Mouse (Mus musculus) limb, embryonic 12.5 days (tissue): ENCODE data around the gene Snx21. TPM values are rescaled to one million over a fixed set of nuclear protein-coding genes. Genes with fewer than 3 reads are reported as not detected.

Source experiments
- ATAC-seq: fragments of 200-750 bp; cut with Nextera tagmentation; 2 replicates; pipeline ENCODE4 v1.8.0; 2017; ENCODE audit warnings: low read depth, moderate TSS enrichment; ENCODE audit not compliant: insufficient number of reproducible peaks, insufficient read depth, low FRiP score, low TSS enrichment
- H3K27ac ChIP-seq: fragments of 300-500 bp; sonication (generic); 2 replicates; pipeline ENCODE4 v1.5.1; 2016; ENCODE audit warnings: mild to moderate bottlenecking, moderate library complexity
- H3K27me3 ChIP-seq: fragments of 300-500 bp; sonication (generic); 2 replicates; pipeline ENCODE4 v1.6.1; 2016; ENCODE audit warnings: mild to moderate bottlenecking, moderate library complexity
- H3K36me3 ChIP-seq: fragments of 300-500 bp; sonication (generic); 2 replicates; pipeline ENCODE4 v1.6.1; 2016; ENCODE audit warnings: mild to moderate bottlenecking, moderate library complexity
- H3K4me1 ChIP-seq: fragments of 300-500 bp; sonication (generic); replicated peaks from 2 replicates; pipeline ENCODE4 v1.6.1; 2016
- H3K4me2 ChIP-seq: fragments of 300-500 bp; sonication (generic); 2 replicates; pipeline ENCODE4 v1.6.1; 2016; ENCODE audit warnings: mild to moderate bottlenecking, moderate library complexity
- H3K4me3 ChIP-seq: fragments of 300-500 bp; sonication (generic); replicated peaks from 2 replicates; pipeline ENCODE4 v1.5.1; 2016; ENCODE audit warnings: mild to moderate bottlenecking
- H3K9ac ChIP-seq: fragments of 300-500 bp; sonication (generic); replicated peaks from 2 replicates; pipeline ENCODE4 v1.6.1; 2016; ENCODE audit warnings: mild to moderate bottlenecking, moderate library complexity
- H3K9me3 ChIP-seq: fragments of 300-500 bp; sonication (generic); 2 replicates; pipeline ENCODE4 v1.6.1; 2016; ENCODE audit warnings: mild to moderate bottlenecking, moderate library complexity
- WGBS: fragments of 180-500 bp; shearing (Covaris S2); methylation state at CpG from one replicate; pipeline ENCODE4 v1.1.7; 2016; 5-methylcytosine and 5-hydroxymethylcytosine counted together
- polyA plus RNA-seq: library from polyadenylated mRNA; unstranded; fragments of >200 nt; fragmentation: Nextera tagmentation; extraction: Ambion mirVana; gene quantifications from 2 replicates; pipeline ENCODE4 v1.2.1, GENCODE M21; 2016

Gene Snx21
- polyA plus RNA-seq, 1 experiment from 2014 or later, result 19.0 TPM

- 83% methylated on average over 2 of the region's 2 CpGs for WGBS
- Histone ChIP-seq H3K4me3 (no peak overlapping the region), H3K4me2 (no peak overlapping the region), H3K9ac (no peak overlapping the region), H3K4me1 (no peaks in the 10 kb centered on the region), H3K36me3 (peaks cover 99% of the 10 kb centered on the region), H3K9me3 (no peaks in the 10 kb centered on the region), H3K27ac (no peak overlapping the region), H3K27me3 (no peaks in the 10 kb centered on the region)
- ATAC-seq, result no peak
These were observed 30.8 kb upstream of the Snx21 start for GRCm38 (mm10) chr2:164754800-164755199.

DNA sequence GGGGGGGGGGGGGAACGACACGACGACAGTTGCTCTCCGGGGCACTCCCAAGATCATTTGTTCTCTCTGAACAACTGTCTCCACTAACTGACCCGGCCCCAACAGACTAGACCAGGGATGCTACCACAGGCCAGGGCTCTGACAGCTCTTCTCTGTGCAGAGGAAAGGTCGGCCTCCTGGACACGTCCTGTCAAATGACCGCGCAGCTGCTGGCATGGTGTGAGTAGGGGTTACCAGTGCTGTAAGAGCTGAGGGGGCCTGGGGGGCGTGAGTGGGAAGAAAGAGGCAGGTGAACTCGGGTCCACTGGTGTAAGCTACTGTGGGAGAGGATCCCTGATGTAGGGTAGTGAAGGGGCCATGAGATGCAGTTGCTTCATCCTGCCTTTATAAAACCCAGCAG lies 27.8 kb upstream of the Snx21 start:
- no peaks in the 10 kb centered on the region for H3K27me3 ChIP-seq
- ATAC-seq, result no peak
- no peaks in the 10 kb centered on the region for H3K9me3 ChIP-seq
- no peak overlapping the region for H3K9ac ChIP-seq
- no peaks in the 10 kb centered on the region for H3K4me1 ChIP-seq
- no peak overlapping the region for H3K27ac ChIP-seq
- H3K4me2 ChIP-seq, result no peak overlapping the region
- H3K4me3 ChIP-seq, result no peak overlapping the region
- peaks cover 99% of the 10 kb centered on the region for H3K36me3 ChIP-seq
- 87% methylated on average over 11 of the region's 11 CpGs for WGBS

DNA sequence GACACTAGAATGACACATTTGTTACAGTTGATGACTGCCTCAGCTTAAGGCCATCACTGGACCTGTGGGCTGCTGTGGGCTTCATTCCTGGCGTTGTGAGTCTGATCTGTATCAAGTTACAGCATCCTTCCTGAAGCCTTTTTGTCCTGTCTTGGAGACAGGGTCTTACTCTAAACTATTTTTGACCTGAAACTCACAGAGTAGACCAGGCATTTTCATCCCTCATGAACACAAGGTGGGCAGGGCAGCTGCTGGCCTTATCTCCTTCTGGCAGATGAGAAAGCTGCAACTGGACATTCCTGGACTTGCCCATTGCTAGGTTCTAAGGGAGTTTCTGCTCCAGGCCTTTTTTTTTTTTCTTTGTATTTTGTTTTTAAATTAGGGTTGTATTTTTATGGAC lies 26.9 kb upstream of the Snx21 start:
- H3K4me1 ChIP-seq, result no peaks in the 10 kb centered on the region
- H3K36me3 ChIP-seq, result peaks cover 99% of the 10 kb centered on the region
- no peaks in the 10 kb centered on the region for H3K27me3 ChIP-seq
- no peak for ATAC-seq
- no peak overlapping the region for H3K4me3 ChIP-seq
- 63% methylated on average over 1 of the region's 1 CpGs for WGBS
- H3K27ac ChIP-seq, result no peak overlapping the region
- H3K4me2 ChIP-seq, result no peak overlapping the region
- H3K9ac ChIP-seq, result no peak overlapping the region
- no peaks in the 10 kb centered on the region for H3K9me3 ChIP-seq

DNA sequence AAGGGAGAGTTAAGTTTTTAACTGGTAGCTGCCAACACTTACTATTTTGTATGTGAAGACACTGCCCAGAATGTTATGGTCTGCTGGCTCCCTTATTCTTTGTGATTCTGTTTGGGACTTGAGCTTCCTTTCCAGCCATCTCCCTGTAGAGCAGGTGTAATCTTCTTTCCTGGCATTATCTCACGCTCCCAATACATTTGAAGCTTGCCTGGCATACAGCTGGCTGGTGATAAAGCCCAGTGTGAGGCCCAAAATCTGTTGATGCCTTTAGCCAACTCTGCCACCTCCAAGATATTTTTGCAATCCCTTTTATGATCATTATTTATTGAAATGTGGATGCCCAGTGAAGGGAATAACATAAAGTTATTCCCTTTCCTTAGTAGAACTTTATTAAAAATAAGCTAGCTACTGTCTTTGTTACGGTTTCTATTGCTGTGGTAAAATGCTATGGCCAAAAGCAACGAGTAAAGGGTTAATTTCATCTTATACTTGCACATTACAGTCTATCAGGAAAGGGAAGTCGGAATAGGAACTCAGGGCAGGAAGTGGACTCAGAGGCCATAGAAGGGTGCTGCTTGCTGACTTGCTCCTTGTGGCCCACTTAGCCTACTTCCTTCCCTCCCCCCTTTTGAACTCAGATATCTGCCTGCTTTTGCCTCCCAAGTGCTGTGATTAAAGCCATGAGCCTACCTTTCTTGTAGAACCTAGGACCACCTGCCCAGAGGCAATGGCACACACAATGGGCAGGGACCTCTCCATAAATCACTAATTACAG lies 25.4 kb upstream of the Snx21 start:
- WGBS, result 90% methylated on average over 4 of the region's 4 CpGs
- H3K27ac ChIP-seq, result no peak overlapping the region
- H3K4me2 ChIP-seq, result no peak overlapping the region
- H3K27me3 ChIP-seq, result no peaks in the 10 kb centered on the region
- no peaks in the 10 kb centered on the region for H3K9me3 ChIP-seq
- H3K36me3 ChIP-seq, result peaks cover 94% of the 10 kb centered on the region
- no peak overlapping the region for H3K9ac ChIP-seq
- H3K4me1 ChIP-seq, result no peaks in the 10 kb centered on the region
- no peak for ATAC-seq
- H3K4me3 ChIP-seq, result no peak overlapping the region

- Histone ChIP-seq H3K9me3 (no peaks in the 10 kb centered on the region), H3K27me3 (no peaks in the 10 kb centered on the region), H3K9ac (no peak overlapping the region), H3K4me3 (no peak overlapping the region), H3K4me1 (no peaks in the 10 kb centered on the region), H3K4me2 (no peak overlapping the region), H3K27ac (no peak overlapping the region), H3K36me3 (peaks cover 94% of the 10 kb centered on the region)
- 94% methylated on average over 2 of the region's 2 CpGs for WGBS
- no peak for ATAC-seq
These were observed 24.1 kb upstream of the Snx21 start for GRCm38 (mm10) chr2:164761502-164761901.

DNA sequence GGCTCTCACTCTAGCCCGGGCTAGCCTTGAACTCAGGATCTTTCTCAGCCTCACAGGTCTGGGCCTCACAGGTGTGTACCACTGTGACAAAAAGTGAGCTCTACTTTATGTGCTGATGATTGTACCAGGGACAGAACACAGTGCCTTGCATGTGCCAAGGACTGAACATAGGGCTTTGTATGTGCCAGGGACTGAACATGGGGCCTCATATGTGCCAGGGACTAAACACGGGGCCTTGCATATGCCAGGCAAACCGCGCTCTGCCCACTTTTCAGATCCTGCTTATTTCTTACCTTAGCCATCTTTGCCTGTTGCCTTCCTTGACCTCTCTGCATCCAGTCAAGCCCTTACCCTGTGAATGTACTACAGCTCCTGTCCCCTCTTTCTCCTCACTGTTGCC lies 23.7 kb upstream of the Snx21 start:
- Histone ChIP-seq H3K27ac (no peak overlapping the region), H3K9ac (no peak overlapping the region), H3K4me2 (no peak overlapping the region), H3K4me1 (no peaks in the 10 kb centered on the region), H3K9me3 (no peaks in the 10 kb centered on the region), H3K4me3 (no peak overlapping the region), H3K36me3 (peaks cover 94% of the 10 kb centered on the region), H3K27me3 (no peaks in the 10 kb centered on the region)
- ATAC-seq, result no peak
- 99% methylated on average over 4 of the region's 4 CpGs for WGBS

DNA sequence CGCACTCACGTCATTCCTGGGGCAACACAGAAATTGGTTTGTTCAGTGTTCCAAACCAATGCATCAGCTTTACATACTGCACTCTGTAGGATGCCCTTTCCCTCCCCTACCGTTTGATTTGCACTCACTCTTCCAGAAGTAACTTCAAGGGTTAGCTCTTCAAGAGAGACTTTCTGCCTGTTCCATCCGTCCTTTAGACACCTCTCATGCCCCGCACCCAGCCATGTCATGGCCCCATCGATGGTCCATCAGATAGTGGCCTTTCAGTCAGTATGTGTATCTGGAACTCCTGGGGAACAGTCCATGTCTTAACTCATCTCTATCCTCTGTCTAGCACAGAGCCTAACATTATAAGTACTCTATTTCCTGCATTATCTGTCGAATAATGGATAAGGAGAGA lies 23.0 kb upstream of the Snx21 start:
- no peak overlapping the region for H3K4me2 ChIP-seq
- H3K4me1 ChIP-seq, result no peaks in the 10 kb centered on the region

DNA sequence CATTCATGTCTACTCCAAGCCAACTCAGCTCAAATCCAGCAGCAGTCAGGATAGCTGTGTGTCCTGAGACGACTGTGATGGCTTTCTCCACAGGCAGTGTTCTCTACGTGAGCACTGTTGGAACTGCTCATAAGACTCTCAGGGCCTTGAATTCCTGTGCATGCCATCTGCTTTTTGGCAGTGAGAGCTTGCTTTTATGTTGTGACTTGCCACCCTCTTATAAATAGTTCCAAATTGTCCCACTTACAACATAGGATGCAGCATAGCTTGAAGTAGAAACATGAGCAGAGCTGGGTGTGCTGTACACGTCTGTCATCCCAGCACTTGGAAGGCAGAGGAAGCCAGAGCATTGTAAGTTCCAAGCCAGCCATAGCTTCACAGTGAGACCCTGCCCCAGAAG lies 19.8 kb upstream of the Snx21 start:
- Histone ChIP-seq H3K27ac (no peak overlapping the region), H3K4me1 (peaks cover 8% of the 10 kb centered on the region), H3K9ac (no peak overlapping the region), H3K36me3 (peaks cover 70% of the 10 kb centered on the region), H3K27me3 (no peaks in the 10 kb centered on the region), H3K4me2 (no peak overlapping the region), H3K9me3 (no peaks in the 10 kb centered on the region), H3K4me3 (no peak overlapping the region)
- ATAC-seq, result no peak
- WGBS, result 75% methylated on average over 3 of the region's 3 CpGs

More for the DNA sequence above, 23.0 kb upstream of the Snx21 start:
- H3K9me3 ChIP-seq, result no peaks in the 10 kb centered on the region
- H3K27ac ChIP-seq, result no peak overlapping the region
- no peak overlapping the region for H3K4me3 ChIP-seq
- WGBS, result 94% methylated on average over 7 of the region's 7 CpGs
- no peak overlapping the region for H3K9ac ChIP-seq
- H3K27me3 ChIP-seq, result no peaks in the 10 kb centered on the region
- ATAC-seq, result no peak
- H3K36me3 ChIP-seq, result peaks cover 94% of the 10 kb centered on the region

DNA sequence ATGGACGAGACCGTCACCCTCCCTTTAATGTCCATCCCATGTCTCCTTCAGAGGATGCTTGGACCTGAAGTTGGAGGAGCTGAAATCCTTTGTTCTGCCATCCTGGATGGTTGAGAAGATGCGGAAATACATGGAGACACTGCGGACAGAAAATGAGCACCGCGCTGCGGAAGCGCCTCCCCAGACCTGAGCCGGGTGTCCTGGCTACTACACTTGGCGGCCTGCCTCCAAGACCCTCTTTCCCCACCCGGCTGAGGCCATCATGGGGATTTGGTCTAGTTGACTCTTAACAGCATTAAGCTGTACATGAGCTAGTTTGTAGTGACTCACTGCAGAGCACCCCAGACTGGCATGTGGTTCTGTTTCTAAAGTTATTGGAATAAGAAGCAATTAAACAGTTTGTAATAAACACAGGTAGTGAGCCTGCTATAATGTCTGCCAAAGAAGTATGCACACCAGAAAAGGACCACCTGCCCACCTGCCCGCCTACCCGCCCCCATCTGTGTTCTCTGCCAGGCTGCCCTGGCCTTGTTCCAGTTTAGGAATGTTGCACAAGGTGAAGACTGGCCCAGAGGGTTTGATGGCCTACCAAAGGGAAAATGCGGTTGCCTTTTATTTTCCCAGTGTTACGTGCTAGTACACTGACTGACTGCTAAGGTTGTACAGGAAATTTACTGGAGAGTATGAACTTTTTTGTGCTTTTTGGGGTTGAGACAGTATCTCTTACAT lies 17.6 kb upstream of the Snx21 start:
- Histone ChIP-seq H3K36me3 (peaks cover 69% of the 10 kb centered on the region), H3K4me2 (no peak overlapping the region), H3K27me3 (no peaks in the 10 kb centered on the region), H3K4me3 (no peak overlapping the region), H3K9ac (no peak overlapping the region), H3K9me3 (no peaks in the 10 kb centered on the region), H3K27ac (peak overlapping the region; percentile 35; the same call in 1 of the 2 replicates), H3K4me1 (peaks cover 23% of the 10 kb centered on the region)
- no peak for ATAC-seq
- 91% methylated on average over 15 of the region's 15 CpGs for WGBS

- Histone ChIP-seq H3K9ac (peak within 1 kb of the TSS; percentile 86), H3K4me3 (peak within 1 kb of the TSS; percentile 87), H3K27ac (peak within 1 kb of the TSS; percentile 74; the same call in 1 of the 2 replicates), H3K27me3 (no peaks in the 10 kb centered on the region), H3K9me3 (no peaks in the 10 kb centered on the region), H3K4me1 (peaks cover 23% of the 10 kb centered on the region), H3K36me3 (peaks cover 63% of the 10 kb centered on the region), H3K4me2 (peak within 1 kb of the TSS; percentile 85)
- WGBS, result 2% methylated on average over 53 of the region's 53 CpGs
- ATAC-seq, result peak; percentile 98
These were observed 16.2 kb upstream of the Snx21 start, which contains the start of gene Ube2c for GRCm38 (mm10) chr2:164769258-164770037. Gene Ube2c (plus strand): TSS chr2:164769898.

DNA sequence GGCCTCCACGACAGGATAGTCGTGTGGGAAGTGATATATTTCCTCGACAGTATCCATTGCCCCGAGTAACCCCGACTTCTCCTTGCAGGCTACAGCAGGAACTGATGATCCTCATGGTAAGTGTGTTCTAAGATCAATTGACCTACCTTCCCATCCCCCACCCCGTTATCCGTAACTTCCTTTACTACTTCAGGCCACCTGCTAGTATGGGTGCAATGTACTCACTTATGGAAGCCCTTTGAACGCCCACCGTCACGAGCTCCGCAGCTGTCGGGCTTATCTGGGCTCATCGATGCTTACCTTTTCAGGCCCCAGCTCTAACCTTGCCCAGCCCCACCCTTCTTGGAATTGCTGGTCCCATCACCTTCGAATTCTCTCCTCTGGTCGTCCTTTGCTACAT lies 15.3 kb upstream of the Snx21 start:
- H3K36me3 ChIP-seq, result peaks cover 56% of the 10 kb centered on the region
- H3K4me2 ChIP-seq, result peak overlapping the region; percentile 85
- ATAC-seq, result no peak
- peaks cover 23% of the 10 kb centered on the region for H3K4me1 ChIP-seq
- no peaks in the 10 kb centered on the region for H3K27me3 ChIP-seq
- H3K9ac ChIP-seq, result peak overlapping the region; percentile 86
- no peaks in the 10 kb centered on the region for H3K9me3 ChIP-seq
- H3K4me3 ChIP-seq, result peak overlapping the region; percentile 87
- H3K27ac ChIP-seq, result 0 out of 2 replicates have a peak overlapping the region, but pooled peaks have one; percentile 74
- 3% methylated on average over 15 of the region's 15 CpGs for WGBS
